Mouse (Mus musculus) megakaryocyte, adult 5-6 weeks (primary cell): Measurements from ENCODE around the gene Exph5. TPM values are rescaled to one million over a fixed set of nuclear protein-coding genes. Genes with fewer than 3 reads are reported as not detected.

ENCODE experiments used
- ATAC-seq: 2 replicates; pipeline ENCODE4 v1.8.0; 2016; ENCODE audit warnings: mild to moderate bottlenecking, inconsistent platforms; ENCODE audit not compliant: poor library complexity, severe bottlenecking
- total RNA-seq, 2 experiments: library from RNA; stranded (forward) in 1 of 2; stranded (reverse) in 1 of 2; fragments of 153-499, 151-499 nt in 1 of 2; fragments of 221-1000, 200-1000 nt in 1 of 2; gene quantifications; 2 replicates each; pipeline versions ENCODE4 v1.2.3 to v1.2.4; 2015 to 2017

Exph5 gene
- total RNA-seq, 2 experiments from 2014 or later = 0.11 TPM; not detected in 1

GRCm38 (mm10) chr9:53320894-53321650 lies 19.6 kb downstream of the Exph5 start:
- no peak for ATAC-seq

- ATAC-seq = no peak
Measured at GRCm38 (mm10) chr9:53321683-53322082, 20.2 kb downstream of the Exph5 start.

GRCm38 (mm10) chr9:53323419-53324251 lies 22.2 kb downstream of the Exph5 start:
- ATAC-seq = no peak

GRCm38 (mm10) chr9:53325363-53326090 lies 24.1 kb downstream of the Exph5 start:
- ATAC-seq = no peak

- no peak for ATAC-seq
Measured at GRCm38 (mm10) chr9:53328203-53328602, 26.7 kb downstream of the Exph5 start.

- ATAC-seq = no peak
Measured at GRCm38 (mm10) chr9:53329301-53330206, 28.1 kb downstream of the Exph5 start.

GRCm38 (mm10) chr9:53330247-53330646 lies 28.8 kb downstream of the Exph5 start:
- no peak for ATAC-seq

- ATAC-seq = no peak
Measured at GRCm38 (mm10) chr9:53333436-53333835, 32.0 kb downstream of the Exph5 start.

GRCm38 (mm10) chr9:53335131-53335530 lies 33.7 kb downstream of the Exph5 start:
- ATAC-seq = no peak

GRCm38 (mm10) chr9:53339603-53340002 lies 38.1 kb downstream of the Exph5 start:
- ATAC-seq = no peak

- no peak for ATAC-seq
Measured at GRCm38 (mm10) chr9:53340328-53340916, 39.0 kb downstream of the Exph5 start.

- ATAC-seq = no peak
Measured at GRCm38 (mm10) chr9:53340969-53341368, 39.5 kb downstream of the Exph5 start.

GRCm38 (mm10) chr9:53341981-53342380 lies 40.5 kb downstream of the Exph5 start:
- ATAC-seq = no peak

GRCm38 (mm10) chr9:53344646-53345432 lies 43.4 kb downstream of the Exph5 start:
- no peak for ATAC-seq

GRCm38 (mm10) chr9:53345728-53346127 lies 44.3 kb downstream of the Exph5 start:
- ATAC-seq = no peak

GRCm38 (mm10) chr9:53346402-53346801 lies 44.9 kb downstream of the Exph5 start:
- no peak for ATAC-seq

GRCm38 (mm10) chr9:53349211-53349610 lies 47.7 kb downstream of the Exph5 start:
- no peak for ATAC-seq

GRCm38 (mm10) chr9:53350331-53350730 lies 48.9 kb downstream of the Exph5 start:
- ATAC-seq = no peak

GRCm38 (mm10) chr9:53351899-53352298 lies 50.4 kb downstream of the Exph5 start:
- no peak for ATAC-seq
